Comparison of ENCODE assay signal across 11 mouse cellular contexts in the genomic region with DNA sequence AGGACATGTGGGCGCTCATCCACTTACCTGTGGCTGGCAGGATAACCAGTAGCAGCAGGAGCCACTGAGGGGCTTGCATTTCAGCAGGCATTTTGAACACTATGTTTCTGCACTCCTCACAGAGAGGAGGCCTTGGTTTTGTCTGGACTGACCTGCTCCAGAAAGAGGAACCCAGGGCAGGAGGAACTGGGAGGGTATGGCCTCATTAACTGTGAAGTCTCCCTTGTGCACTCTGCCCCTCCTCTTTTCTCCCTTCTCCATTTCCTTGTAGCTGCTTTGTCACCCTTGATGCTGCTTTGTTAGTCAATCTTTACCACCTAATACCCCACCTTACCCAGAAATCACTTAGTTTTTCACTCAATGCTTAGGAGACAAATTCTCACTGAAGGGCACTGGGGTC. TPM values are rescaled to one million over a fixed set of nuclear protein-coding genes. Genes with fewer than 3 reads are reported as not detected.
DNase-seq lines count a peak whose midpoint lies in the region; ATAC-seq lines count a peak whose summit lies in the region.
"Had no signal": no experiment of that assay in that cellular context is flagged by ENCODE, and none has a peak within 500 bp of the region (broad histone marks: within the 10 kb centered on the region; RNA-seq: fewer than 3 reads in every experiment).

A gene (minus strand): TSS at position 192 of the 400 bp plus-strand sequence.

- H3K9me3 ChIP-seq in heart, embryonic 11.5 days (replicated peaks; ENCODE audit: control insufficient read depth, low read length), result no peaks in the 10 kb centered on the region
- no peaks in the 10 kb centered on the region for H3K9me3 ChIP-seq in liver, embryonic 13.5 days (replicated peaks)
- no peaks in the 10 kb centered on the region for H3K9me3 ChIP-seq in hindbrain, embryonic 14.5 days (ENCODE audit: control insufficient read depth, low read length)
- H3K9me3 ChIP-seq: heart, embryonic 15.5 days had no signal

- no peaks in the 10 kb centered on the region for H3K27me3 ChIP-seq in heart, embryonic 11.5 days (ENCODE audit: control insufficient read depth, insufficient read depth, low read length)
- H3K27me3 ChIP-seq in liver, embryonic 13.5 days, result no peaks in the 10 kb centered on the region
- no peaks in the 10 kb centered on the region for H3K27me3 ChIP-seq in hindbrain, embryonic 14.5 days (ENCODE audit: control insufficient read depth, insufficient read depth, low read length)
- H3K27me3 ChIP-seq: heart, embryonic 15.5 days had no signal

- ATAC-seq in heart, embryonic 11.5 days (replicated peaks; ENCODE audit: insufficient number of reproducible peaks, low FRiP score, low TSS enrichment), result no peak
- no peak for ATAC-seq in liver, embryonic 13.5 days (ENCODE audit: low read depth)
- no peak for ATAC-seq in hindbrain, embryonic 14.5 days (ENCODE audit: low FRiP score)

- H3K4me3 ChIP-seq in heart, embryonic 11.5 days (ENCODE audit: low read depth, low read length), result no peak within 1 kb of the TSS
- H3K4me3 ChIP-seq in liver, embryonic 13.5 days (replicated peaks), result no peak within 1 kb of the TSS
- H3K4me3 ChIP-seq in hindbrain, embryonic 14.5 days (replicated peaks; ENCODE audit: low read length), result no peak within 1 kb of the TSS
- H3K4me3 ChIP-seq: heart, embryonic 15.5 days had no signal

- no peak for DNase-seq in heart, postnatal 36 days
- DNase-seq in urinary bladder, adult 2 months (ENCODE audit: low spot score), result no peak
- no peak for DNase-seq in urinary bladder, adult 18-20 months (ENCODE audit: low spot score in 2 of 2)
- DNase-seq in liver, embryonic 13.5 days, result no peak
- DNase-seq in hindbrain, embryonic 14.5 days (ENCODE audit: low spot score), result no peak
- no peak for DNase-seq in cerebellum, adult 9-11 months
- DNase-seq in natural killer cell, adult 2 months (ENCODE audit: low spot score in 2 of 2), result no peak
- DNase-seq: cerebellum, adult 8-10 months had no signal

- 75% methylated on average over 1 of the region's 1 CpGs for WGBS in heart, embryonic 11.5 days (ENCODE audit: insufficient replicate concordance)
- 50% methylated on average over 1 of the region's 1 CpGs for WGBS in liver, embryonic 13.5 days (ENCODE audit: insufficient replicate concordance)
- WGBS in hindbrain, embryonic 14.5 days, result 80% methylated on average over 1 of the region's 1 CpGs

- H3K4me2 ChIP-seq in heart, embryonic 11.5 days, result no peak within 1 kb of the TSS
- H3K4me2 ChIP-seq in liver, embryonic 13.5 days, result no peak within 1 kb of the TSS
- H3K4me2 ChIP-seq in hindbrain, embryonic 14.5 days (replicated peaks), result no peak within 1 kb of the TSS
- H3K4me2 ChIP-seq: heart, embryonic 15.5 days had no signal

- no peak within 1 kb of the TSS for H3K27ac ChIP-seq in heart, embryonic 11.5 days (ENCODE audit: low read depth, low read length)
- no peak within 1 kb of the TSS for H3K27ac ChIP-seq in liver, embryonic 13.5 days
- H3K27ac ChIP-seq in hindbrain, embryonic 14.5 days, result no peak within 1 kb of the TSS
- H3K27ac ChIP-seq: heart, embryonic 15.5 days; kidney, postnatal 0 days had no signal

- H3K36me3 ChIP-seq in heart, embryonic 11.5 days (ENCODE audit: control insufficient read depth, insufficient read depth, low read length), result no peaks in the 10 kb centered on the region
- no peaks in the 10 kb centered on the region for H3K36me3 ChIP-seq in liver, embryonic 13.5 days
- H3K36me3 ChIP-seq in hindbrain, embryonic 14.5 days (replicated peaks; ENCODE audit: control insufficient read depth, insufficient read depth), result peaks cover 43% of the 10 kb centered on the region

- intact Hi-C loops in heart, postnatal 36 days (cut with DNase I), result no loop called here

- H3K9ac ChIP-seq in heart, embryonic 11.5 days (ENCODE audit: low read depth, low read length), result no peak within 1 kb of the TSS
- H3K9ac ChIP-seq in liver, embryonic 13.5 days, result no peak within 1 kb of the TSS
- no peak within 1 kb of the TSS for H3K9ac ChIP-seq in hindbrain, embryonic 14.5 days
- H3K9ac ChIP-seq: heart, embryonic 15.5 days had no signal

- H3K4me1 ChIP-seq in heart, embryonic 11.5 days (ENCODE audit: control insufficient read depth, insufficient read depth, low read length), result no peaks in the 10 kb centered on the region
- no peaks in the 10 kb centered on the region for H3K4me1 ChIP-seq in liver, embryonic 13.5 days (replicated peaks)
- H3K4me1 ChIP-seq in hindbrain, embryonic 14.5 days (replicated peaks; ENCODE audit: control insufficient read depth, insufficient read depth, low read length), result no peaks in the 10 kb centered on the region
- H3K4me1 ChIP-seq: heart, embryonic 15.5 days had no signal

RNA-seq across cellular contexts. Expression of the gene that starts here (rescaled TPM):
- 10 to 100 TPM; 10.9 to 11.5 TPM for total RNA-seq in heart, postnatal 36 days (2021)
- 3.2 and 3.3 TPM in 2 replicates for polyA plus RNA-seq in heart, embryonic 11.5 days (2014; fragmentation: Nextera tagmentation; extraction: Ambion mirVana)
- 33.2 and 35.2 TPM in 2 replicates for polyA plus RNA-seq in urinary bladder, adult 2 months (2012; rRNA removed)
- 18.6 and 19.3 TPM in 2 replicates for polyA plus RNA-seq in liver, embryonic 13.5 days (2015; fragmentation: Nextera tagmentation; extraction: Ambion mirVana)
- polyA plus RNA-seq in hindbrain, embryonic 14.5 days (2014; fragmentation: Nextera tagmentation; extraction: Ambion mirVana), result 4.8 and 5.7 TPM in 2 replicates
